Mouse (Mus musculus) CD4-positive, CD25-positive, alpha-beta regulatory T cell, adult 4 months (primary cell): ENCODE measurements at regions not wholly inside any gene's neighbourhood (a gene's known extent, or its start where the extent isn't known, plus 50 kb on each side); places are given as distances from the start of the nearest gene placed in this dataset.

ENCODE experiments used
- ATAC-seq: one replicate; pipeline ENCODE4 v1.8.0; 2017

DNA sequence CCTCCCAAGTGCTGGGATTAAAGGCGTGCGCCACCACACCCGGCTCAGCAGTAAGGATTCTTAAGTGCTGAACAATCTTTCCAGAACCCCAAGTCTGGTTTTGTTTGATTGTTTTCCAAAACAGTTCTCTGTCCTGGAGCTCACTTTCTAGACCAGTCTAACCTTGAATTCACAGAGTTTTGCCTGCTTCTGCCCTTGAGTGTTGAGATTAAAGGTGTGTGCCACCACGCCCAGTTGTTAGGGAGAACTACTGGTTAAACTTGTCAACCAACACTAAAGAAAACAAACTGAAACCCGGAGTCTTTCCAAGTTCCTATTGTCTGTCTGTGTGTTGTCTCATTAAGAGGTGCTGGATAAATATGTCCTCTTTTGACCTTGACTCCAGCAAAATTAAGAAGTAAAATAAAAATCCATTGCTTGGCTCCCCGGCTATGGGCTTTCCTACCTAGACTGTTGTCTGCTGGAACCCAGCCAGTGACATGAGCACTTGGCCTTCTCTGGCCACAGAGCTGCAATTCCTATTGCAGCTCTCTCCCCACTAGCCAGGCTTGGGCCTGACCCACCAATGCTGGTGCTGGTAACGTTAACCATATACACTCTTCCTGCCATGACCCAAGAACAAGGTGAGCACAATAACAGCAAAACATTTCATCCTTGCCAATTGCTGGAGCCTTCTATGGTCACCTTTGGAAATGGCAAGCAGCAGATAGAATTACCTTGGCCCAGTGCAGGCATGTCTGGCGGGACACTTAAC lies 51.1 kb upstream of the Klf9 start:
- ATAC-seq: no peak
